Mouse (Mus musculus): ENCODE results near the gene Uvrag. TPM values are rescaled to one million over a fixed set of nuclear protein-coding genes. Genes with fewer than 3 reads are reported as not detected.

Gene Uvrag
- total RNA-seq, 2 experiments from 2014 or later = 50.2 to 54.0 TPM

- intact Hi-C loops (cut with DNase I) = loop anchor here (1.0 kb wide), 1 partner anchor 44 kb away; no protein-coding TSS in a partner anchor
- DNase-seq (ENCODE audit: low spot score in 2 of 2) = no peak
These were observed 33.4 kb downstream of the Uvrag start for GRCm38 (mm10) chr7:99107566-99107965.

GRCm38 (mm10) chr7:99106714-99107270 lies 34.1 kb downstream of the Uvrag start:
- intact Hi-C loops (cut with DNase I) = loop anchor here (1.0 kb wide), 1 partner anchor 45 kb away; no protein-coding TSS in a partner anchor
- no peak for DNase-seq (ENCODE audit: low spot score in 2 of 2)

- DNase-seq (ENCODE audit: low spot score in 2 of 2) = no peak
- intact Hi-C loops (cut with DNase I) = no loop called here
These were observed 39.0 kb downstream of the Uvrag start for GRCm38 (mm10) chr7:99101767-99102593.

GRCm38 (mm10) chr7:99101076-99101475 lies 39.9 kb downstream of the Uvrag start:
- intact Hi-C loops (cut with DNase I) = no loop called here
- no peak for DNase-seq (ENCODE audit: low spot score in 2 of 2)

GRCm38 (mm10) chr7:99100573-99100972 lies 40.4 kb downstream of the Uvrag start:
- intact Hi-C loops (cut with DNase I) = no loop called here
- no peak for DNase-seq (ENCODE audit: low spot score in 2 of 2)

GRCm38 (mm10) chr7:99100087-99100486 lies 40.9 kb downstream of the Uvrag start:
- intact Hi-C loops (cut with DNase I) = no loop called here
- no peak for DNase-seq (ENCODE audit: low spot score in 2 of 2)

- DNase-seq (ENCODE audit: low spot score in 2 of 2) = no peak
- intact Hi-C loops (cut with DNase I) = no loop called here
These were observed 43.2 kb downstream of the Uvrag start for GRCm38 (mm10) chr7:99097781-99098180.

- intact Hi-C loops (cut with DNase I) = no loop called here
- DNase-seq (ENCODE audit: low spot score in 2 of 2) = no peak
These were observed 43.8 kb downstream of the Uvrag start for GRCm38 (mm10) chr7:99097128-99097527.

- DNase-seq (ENCODE audit: low spot score in 2 of 2) = no peak
- intact Hi-C loops (cut with DNase I) = no loop called here
These were observed 45.8 kb downstream of the Uvrag start for GRCm38 (mm10) chr7:99095191-99095590.

GRCm38 (mm10) chr7:99094336-99094735 lies 46.6 kb downstream of the Uvrag start:
- intact Hi-C loops (cut with DNase I) = no loop called here
- DNase-seq (ENCODE audit: low spot score in 2 of 2) = no peak

- DNase-seq (ENCODE audit: low spot score in 2 of 2) = no peak
- intact Hi-C loops (cut with DNase I) = no loop called here
These were observed 48.9 kb downstream of the Uvrag start for GRCm38 (mm10) chr7:99091915-99092645.

- no peak for DNase-seq (ENCODE audit: low spot score in 2 of 2)
- intact Hi-C loops (cut with DNase I) = no loop called here
These were observed 51.2 kb downstream of the Uvrag start for GRCm38 (mm10) chr7:99089716-99090115.

GRCm38 (mm10) chr7:99088576-99089346 lies 52.2 kb downstream of the Uvrag start:
- intact Hi-C loops (cut with DNase I) = no loop called here

GRCm38 (mm10) chr7:99087581-99087980 lies 53.4 kb downstream of the Uvrag start:
- intact Hi-C loops (cut with DNase I) = no loop called here
- DNase-seq (ENCODE audit: low spot score in 2 of 2) = no peak

More at GRCm38 (mm10) chr7:99088576-99089346, 52.2 kb downstream of the Uvrag start:
- no peak for DNase-seq (ENCODE audit: low spot score in 2 of 2)

GRCm38 (mm10) chr7:99086646-99087443 lies 54.1 kb downstream of the Uvrag start:
- intact Hi-C loops (cut with DNase I) = no loop called here

GRCm38 (mm10) chr7:99085249-99085648 lies 55.7 kb downstream of the Uvrag start:
- no peak for DNase-seq (ENCODE audit: low spot score in 2 of 2)
- intact Hi-C loops (cut with DNase I) = no loop called here

More at GRCm38 (mm10) chr7:99086646-99087443, 54.1 kb downstream of the Uvrag start:
- no peak for DNase-seq (ENCODE audit: low spot score in 2 of 2)

GRCm38 (mm10) chr7:99079522-99079921 lies 61.4 kb downstream of the Uvrag start:
- DNase-seq (ENCODE audit: low spot score in 2 of 2) = peak; percentile 29 to 55
- intact Hi-C loops (cut with DNase I) = loop anchor here (2.0 to 10.0 kb wide), 3 partner anchors 117 to 335 kb away; no protein-coding TSS in a partner anchor

GRCm38 (mm10) chr7:99078805-99079204 lies 62.1 kb downstream of the Uvrag start:
- no peak for DNase-seq (ENCODE audit: low spot score in 2 of 2)
- intact Hi-C loops (cut with DNase I) = loop anchor here (2.0 to 10.0 kb wide), 3 partner anchors 117 to 334 kb away; no protein-coding TSS in a partner anchor

- intact Hi-C loops (cut with DNase I) = loop anchor here (5.0 to 10.0 kb wide), 2 partner anchors 115 to 332 kb away; no protein-coding TSS in a partner anchor
- DNase-seq (ENCODE audit: low spot score in 2 of 2) = no peak
These were observed 63.7 kb downstream of the Uvrag start for GRCm38 (mm10) chr7:99077234-99077633.
